Mouse (Mus musculus) 3134 (cell line): Measurements from ENCODE around the gene Cdk19.
A peak's percentile ranks its signal among the peaks of the same experiment; 100 is the strongest.
"Not testable (repeated sequence)": the region's sequence is repeated elsewhere in the genome, so short reads cannot be mapped to it uniquely, and the experiment has no call there.

Experiments used
- DNase-seq: peaks from one replicate; pipeline ENCODE4 v3.0.0-alpha.2; 2011; ENCODE audit warnings: low spot score; ENCODE audit not compliant: insufficient read length; ENCODE audit errors: extremely low read depth

The Cdk19 gene

DNA sequence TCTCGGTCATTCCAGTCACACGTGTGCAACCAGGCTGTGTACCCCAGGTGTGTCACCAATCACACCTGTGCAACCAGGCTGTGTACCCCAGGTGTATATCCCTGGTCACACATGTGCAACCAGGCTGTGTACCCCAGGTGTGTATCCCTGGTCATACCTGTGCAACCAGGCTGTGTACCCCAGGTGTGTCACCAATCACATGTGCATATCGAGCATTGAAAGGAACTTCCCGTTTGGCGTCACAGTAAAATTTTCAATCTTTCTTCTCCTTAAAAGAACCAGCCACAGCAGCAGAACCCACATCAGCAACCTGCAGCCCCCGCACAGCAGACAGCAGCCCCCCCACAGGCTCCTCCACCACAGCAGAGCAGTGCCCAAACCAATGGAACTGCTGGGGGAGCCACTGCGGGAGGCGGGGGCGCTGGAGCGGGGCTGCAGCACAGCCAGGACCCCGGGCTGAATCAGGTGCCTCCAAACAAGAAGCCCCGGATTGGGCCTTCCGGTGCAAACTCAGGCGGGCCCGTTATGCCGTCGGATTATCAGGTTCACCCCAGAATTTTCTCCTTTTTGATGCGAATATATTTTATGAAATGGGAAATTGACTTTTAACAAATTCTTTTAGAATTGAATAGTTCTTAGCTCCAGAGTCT lies 138.2 kb downstream of the Cdk19 start:
- DNase-seq: no peak

DNA sequence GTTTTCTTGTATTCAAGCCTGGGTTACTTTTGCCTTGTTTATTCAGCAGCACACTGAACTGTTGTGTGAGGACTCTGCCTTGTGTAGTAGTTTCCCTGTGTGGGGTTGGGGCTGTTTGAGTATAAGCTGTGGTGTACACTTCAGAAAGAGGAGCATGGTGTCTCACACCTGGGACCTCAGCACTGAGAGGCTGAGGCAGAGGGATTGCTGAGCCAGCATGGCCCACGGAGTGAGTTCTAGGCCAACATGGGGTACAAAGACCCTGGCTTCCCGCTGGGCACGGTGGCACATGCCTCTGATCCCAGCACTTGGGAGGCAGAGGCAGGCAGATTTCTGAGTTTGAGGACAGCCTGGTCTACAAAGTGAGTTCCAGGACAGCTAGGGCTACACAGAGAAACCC lies 139.3 kb downstream of the Cdk19 start:
- DNase-seq: no peak

DNA sequence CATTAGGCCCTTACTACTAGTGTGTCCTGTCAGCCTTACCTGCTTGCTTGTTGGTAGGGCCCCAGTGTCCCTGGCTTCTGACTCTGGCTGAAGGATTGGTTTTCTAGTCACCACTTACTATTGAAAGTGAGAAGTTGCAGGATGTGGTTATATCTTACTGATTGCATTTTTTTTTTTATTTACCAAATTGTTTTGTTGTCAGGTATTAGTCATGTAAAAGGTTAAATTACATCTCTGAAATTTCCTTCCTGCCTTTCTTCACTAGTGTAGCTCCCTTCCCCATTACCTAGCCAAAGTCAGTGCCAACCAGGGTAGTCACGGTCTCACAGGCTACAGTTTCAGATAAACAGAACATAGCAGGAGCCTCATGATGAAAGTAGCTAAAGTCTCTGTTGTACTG lies 139.9 kb downstream of the Cdk19 start:
- no peak for DNase-seq

DNA sequence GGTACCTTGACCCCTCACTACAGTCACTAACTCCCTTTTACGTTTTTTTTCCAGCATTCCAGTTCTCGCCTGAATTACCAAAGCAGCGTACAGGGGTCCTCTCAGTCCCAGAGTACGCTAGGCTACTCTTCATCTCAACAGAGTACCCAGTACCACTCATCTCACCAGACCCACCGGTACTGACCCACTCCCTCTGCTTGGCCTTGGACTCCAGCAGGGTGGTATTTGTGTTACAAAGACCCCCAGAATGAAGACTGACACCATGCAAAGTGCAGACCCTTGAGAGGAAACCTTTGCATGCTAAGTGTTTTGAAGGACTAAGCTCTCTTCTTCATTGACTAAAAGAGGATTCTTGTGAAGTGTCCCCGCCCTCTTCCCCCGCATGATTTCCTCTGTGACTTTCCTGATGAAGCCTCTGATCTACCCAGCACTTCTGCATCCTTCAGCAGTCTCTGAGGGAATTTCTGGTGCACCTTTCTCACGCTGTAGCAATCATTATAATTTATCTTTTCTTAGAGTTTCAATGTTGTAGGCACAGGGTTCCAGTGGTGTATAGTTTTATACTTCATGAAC lies 140.3 kb downstream of the Cdk19 start:
- DNase-seq: no peak

DNA sequence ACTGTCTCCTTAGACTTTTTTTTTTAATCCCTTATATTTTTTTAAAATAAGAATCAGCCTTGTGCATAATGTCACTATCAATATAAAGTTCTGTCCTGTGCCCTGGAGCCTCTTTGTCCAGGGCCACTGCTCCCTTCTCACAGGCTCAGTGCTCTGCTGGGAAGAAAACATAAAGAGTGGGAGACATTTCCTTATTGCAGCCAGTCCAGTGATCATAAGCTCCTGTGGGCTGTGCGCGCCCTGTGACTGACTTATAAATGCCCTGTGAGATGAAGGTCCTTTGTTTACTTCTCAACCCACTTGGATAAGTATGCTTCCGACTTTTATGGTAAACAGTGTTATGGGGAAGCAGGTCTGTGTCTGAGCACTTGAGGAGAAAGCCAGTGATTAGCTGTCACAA lies 142.2 kb downstream of the Cdk19 start:
- DNase-seq: no peak

DNA sequence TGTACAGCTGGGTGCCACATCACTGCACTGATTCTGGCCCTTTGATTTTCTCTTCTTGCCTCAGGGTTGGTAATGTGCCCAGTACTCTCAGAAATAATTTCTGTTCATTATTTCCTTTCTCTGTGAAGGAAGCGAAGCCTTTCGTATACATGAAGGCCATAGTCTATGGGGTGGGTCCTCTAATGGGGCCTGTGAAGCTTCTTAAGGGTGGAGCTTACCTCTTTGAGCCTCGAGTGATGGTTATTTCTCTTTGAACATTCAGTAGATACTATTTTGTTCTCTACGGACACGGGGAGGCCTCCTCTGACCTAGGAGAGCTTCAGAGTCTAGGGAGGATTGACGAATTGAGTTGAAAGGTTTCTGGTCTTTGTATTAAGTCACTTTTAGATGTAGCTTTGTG lies 142.9 kb downstream of the Cdk19 start:
- no peak for DNase-seq

DNA sequence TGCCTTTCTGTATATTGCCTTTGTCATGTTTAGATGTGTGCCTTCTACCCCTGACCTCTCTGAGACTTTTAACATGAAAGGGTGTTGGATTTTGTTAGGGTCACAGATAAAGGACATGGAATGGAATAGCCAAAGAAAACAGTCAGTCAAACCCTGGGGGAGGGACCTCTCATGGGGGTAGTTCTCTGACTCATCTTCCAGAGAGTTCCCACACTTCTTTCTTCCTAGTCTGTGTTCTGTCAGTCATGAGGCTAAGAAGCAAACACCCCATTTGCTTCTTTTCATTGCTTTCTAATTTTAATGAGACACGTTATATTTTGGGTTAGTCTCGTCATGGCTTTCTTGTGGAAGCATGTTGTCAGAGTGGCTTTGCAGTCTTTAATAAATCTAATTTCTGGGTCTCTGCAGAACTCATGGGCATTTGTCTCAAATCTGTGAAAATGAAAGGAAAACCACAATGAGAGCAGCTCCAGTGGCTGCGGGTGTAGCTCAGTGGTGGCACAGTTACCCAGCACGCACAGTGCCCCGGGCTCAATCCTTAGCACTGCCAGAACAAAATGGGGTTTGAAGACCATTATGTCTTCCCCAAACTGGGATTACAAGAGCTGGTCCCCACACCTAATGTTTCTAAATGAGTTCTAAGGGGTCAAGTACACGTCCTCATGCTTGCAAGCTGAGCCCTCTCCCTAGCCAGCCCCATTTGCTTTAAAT lies 149.9 kb downstream of the Cdk19 start:
- no peak for DNase-seq

DNA sequence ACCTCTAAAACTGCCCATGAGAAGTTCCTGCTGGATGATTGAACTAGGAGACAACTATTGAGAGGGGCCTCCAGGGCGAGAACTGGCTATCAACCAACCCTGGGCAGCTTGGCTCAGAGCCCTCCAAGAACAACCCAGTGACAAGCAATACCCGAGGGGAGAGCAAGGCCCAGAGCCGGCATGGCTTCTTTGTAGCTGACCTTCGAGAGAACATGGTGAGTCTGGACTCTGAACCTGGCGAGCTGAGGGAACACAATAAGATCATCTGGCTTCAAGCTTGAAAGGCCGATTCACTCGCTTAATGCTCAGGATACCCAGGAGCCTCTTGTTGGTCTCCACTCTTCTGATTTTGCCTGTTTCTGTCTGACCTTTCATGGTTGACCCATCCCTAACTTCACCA lies 151.8 kb downstream of the Cdk19 start:
- DNase-seq: no peak

DNA sequence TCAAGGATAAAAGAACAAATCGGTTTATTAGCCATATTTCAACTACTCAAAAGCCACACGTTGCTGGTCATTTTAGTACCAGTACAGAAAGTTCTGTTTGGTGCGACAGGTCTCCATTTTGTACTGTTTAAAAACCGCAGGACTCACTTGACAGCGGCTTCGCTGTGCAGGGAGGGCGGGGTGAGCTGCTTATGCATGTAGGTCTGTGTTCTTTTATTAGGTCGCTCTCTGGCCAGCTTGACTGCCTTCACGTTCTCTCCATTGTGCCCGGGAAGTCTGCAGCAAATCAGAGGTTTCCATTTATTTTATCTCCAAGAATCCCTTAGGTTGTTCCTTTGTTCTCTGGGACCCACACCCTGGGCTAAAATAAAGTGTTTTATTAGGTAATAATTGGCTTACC lies 152.4 kb downstream of the Cdk19 start:
- no peak for DNase-seq

DNA sequence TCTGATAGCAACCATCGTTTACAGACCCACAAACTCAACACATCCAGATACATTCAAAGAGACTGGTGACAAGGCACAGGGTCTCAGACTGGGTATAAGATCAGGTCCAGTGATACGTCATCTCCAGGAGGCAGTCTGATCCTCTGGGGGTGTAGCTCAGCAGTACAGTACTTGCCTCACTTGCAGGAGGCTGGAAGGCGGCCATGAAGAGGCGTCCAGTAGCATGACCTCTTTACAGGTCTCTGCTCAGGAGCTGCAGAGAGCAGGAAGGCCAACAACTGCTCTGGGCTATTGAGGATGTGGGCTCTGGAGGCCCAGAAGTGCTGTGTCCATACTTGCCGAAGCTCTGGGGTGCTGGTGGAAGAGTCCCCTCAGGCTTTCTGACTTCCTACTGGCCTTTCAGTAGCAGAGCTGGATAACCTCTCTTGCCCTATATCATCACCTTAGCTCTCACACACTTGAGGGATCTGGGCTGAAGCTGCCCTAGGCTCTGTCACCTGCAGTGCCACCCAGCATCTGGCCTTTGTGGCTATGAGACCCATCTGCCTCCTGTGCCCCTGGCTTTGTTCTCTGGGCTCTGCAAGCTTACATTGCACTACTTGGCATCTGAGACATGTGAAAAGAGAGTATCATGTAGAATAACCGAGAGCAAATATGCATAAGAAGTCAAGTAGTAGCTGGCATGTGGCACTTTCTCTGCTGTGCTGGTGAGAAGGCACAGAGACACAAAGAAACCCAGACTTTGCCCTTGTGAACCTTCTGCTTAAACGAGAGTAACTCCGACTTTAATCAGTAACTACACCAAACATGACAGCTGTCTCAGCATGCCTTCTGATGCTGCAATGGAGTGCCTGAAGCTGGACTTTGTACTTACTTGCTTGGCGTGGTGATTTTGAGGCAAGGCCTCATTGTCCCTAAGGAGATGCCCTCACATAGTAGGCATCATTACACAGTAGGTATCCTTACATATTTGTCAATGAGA lies 155.1 kb downstream of the Cdk19 start:
- DNase-seq: no peak

DNA sequence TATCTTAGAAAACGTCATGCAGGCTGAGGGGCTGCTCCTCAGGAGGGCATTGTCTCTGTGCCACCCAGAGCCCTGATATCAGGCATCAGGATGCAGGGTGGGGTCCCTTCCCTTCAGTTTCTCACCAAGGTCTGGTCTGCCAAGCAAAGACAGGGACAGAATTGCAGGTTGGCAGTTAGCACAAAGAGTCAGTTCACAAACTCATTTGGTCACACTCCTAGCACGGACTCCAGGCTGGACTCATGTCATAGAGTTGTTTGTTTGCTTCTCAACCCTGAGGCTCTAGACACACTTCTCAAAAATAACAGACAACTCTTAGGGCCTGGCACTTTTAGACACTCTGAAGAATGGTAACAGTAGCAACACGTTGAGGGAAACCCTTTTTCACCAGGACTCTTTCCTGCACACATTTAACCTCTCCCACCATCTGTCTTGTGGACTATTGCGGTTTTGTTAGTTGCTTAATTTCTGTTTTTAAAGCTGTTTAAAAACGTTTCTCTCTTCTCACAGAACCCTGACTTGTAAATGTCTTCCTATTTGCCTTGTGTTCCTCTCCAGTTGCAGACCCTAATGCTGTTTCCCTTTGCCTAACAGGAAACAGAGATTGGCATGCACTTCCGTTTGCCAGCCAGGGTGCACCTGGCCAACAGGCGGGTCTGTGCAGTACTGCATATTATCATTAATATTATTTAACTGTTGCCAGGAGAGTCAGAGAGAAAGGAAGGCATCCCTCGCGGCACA lies 158.1 kb downstream of the Cdk19 start:
- no peak for DNase-seq

DNA sequence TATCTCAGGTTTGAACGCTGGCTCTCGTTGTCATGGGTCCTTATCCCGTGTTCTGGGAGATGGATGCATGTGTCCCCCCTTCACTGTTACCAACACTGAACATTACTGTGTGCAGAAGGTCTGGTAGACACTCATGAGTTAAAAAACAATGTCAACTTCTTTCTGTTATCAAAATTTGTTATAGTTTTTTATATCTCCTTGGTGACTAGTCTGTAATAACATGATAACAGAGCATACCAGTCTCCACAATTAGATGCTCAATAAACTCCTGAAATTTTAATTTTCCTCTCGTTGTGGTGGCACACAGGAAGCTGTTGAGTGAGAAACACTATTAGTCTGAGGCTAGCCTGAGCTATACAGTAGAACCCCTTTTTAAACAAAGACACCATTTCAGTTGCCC lies 159.1 kb downstream of the Cdk19 start:
- DNase-seq: no peak

DNA sequence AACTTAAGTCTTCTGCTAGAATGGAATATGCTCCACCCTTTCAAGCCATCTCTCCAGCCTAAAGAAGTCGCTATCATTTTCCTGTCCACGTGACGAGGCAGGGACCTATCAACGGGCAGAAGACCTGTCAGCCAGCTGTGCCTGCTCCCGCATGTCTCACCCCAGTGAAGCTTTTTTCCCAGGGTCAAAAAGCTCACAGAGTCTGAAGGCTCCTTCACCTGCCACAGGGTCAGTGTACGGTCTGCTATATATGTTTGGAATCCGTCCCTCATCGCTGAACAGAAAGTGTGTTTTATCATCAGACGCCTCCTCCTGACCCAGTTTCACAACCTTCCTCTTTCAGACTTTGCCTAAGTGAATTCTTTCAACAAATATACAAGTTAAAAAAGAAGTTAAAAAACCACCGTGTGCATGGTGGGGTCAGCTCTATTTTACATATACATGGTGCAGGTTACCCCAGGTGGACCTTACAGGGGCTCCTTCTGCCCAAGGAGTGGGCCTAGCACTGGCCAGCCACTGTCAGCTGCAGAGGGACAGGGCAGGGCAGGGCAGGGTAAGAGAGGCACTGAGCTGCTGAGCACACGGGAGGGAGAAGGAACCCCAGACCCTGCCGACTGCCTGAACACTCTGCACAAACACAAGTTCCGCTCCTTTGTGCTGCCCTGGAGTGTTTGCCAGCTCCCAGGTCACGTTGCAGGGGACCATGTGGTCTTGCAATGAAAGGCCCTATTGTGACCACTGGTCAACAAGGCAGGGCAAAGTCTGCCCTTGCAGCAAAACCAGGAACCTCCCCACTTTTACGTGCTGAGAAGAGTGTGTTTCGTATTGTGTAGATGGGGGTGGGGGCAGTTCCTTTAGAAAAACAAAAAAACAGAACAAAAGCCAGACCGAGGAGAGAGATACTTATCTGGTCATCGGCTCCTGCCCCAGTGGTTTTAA lies 160.2 kb downstream of the Cdk19 start:
- DNase-seq: no peak

DNA sequence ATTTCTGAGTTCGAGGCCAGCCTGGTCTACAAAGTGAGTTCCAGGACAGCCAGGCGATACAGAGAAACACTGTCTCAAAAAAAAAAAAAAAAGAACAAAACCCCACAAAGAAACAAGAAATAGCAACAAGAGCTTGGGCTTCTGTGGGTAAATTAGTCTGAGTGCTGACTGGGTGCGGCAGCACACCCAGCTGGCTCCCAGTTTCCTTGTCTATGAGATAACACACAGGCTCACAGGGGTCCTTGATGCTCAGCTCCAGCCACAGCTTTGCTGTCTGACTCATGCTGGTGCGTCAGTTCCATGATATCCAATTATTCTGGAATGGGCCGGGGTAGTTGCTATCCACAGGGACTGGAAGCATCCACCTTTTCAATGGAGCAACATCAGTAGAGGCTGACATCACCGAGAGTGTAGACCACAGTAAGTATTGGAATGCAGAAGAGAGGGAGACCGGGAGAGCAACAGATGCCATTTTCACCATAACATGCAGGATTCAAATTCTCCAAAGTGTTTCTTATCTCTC lies 161.4 kb downstream of the Cdk19 start:
- no peak for DNase-seq

DNA sequence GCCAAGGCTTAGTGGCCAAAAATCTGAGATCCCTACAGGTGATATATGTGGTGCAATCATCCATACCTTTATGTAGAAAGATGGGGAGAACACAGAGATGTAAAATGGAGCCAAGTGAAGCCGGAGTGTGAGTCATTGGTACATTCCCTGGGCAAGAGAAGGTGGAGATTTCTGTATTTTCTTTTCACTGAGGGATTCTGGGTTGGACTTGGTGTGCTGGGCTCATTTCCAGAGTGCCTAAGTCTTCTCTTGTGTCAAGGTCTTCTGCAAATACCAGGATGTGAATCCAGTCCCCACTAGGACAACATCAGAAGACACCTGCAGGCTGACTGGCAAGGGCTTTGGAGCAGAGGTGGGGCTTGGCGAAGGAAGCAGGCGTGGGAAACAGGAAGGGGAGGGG lies 163.4 kb downstream of the Cdk19 start:
- DNase-seq: no peak

DNA sequence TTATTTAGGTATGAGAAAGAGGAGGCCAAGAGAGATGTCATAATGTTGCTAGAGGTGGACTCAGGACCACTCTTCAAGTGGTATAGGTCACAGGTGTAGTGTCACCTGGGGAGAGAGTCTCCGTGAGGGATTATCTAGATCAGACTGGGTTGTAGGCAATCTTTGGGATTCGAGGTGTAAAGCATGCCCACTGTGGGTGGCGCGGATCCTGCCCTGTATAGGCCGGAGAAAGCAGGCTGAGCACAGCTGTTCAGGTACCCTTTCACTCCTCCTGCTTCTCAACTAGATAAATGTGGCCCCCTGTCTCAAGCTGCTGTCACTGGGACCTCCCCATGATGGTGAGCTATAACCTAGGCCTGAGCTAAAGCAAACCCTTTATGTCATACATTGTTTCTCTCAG lies 171.0 kb downstream of the Cdk19 start:
- DNase-seq: no peak

DNA sequence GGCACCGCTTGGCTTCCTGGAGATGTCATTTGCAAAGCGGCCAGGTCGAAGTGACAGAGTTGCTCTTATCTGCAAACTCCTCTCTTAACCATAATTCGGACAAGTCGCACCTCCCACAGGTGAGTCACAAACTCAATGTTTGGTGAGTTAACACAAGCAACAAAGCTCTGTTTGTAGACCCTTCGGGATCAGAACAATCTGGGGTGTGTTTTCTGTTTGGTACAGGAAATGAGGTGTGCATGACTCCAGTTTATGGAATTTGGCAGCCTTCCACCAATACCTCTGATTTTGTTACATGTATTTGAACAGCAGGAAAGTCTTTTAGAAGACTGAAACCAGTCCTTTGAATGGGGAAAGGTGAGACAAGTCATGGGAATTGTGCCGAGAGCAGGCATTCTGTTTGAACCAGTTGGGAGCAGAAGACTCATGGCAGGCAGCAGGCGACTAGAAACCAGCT lies 171.9 kb downstream of the Cdk19 start:
- DNase-seq: peak; percentile 60

DNA sequence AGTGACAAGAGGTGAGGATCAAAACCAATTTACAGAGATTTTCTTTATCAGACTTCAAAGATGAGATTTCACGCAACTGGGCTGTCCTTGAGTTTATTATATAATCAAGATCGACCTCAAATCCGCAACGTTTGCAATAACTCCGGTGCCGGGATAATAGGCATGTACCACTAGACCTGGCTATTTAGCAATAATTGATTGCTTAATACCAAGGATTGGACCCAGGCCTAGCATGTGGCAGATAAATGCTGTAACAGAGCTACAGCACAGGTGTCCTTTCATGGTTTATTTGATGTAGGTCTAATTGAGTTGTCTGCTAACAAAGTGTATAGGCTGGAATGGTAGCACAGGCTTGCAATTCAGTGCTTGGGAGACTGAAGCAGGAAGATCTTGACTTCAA lies 172.8 kb downstream of the Cdk19 start:
- DNase-seq: no peak

DNA sequence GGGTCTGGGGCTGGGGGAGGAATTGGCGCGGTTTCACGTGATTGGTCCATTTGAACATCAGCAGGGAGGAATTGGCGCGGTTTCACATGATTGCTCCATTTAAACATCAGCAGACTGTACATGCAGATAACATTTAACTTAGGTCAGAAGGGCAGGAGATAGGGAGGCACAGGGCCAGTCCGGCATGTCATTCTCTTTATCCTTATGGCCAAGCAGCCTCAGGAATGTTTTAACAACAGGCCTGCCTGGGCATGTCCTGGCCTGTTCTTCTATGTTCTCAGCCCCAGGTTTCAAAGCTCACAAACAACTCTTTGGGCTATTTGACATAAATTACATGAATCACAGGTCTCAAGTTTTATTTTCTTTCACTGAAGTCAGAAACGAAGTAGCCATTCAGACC lies 173.6 kb downstream of the Cdk19 start:
- not testable (repeated sequence) for DNase-seq
